Mouse (Mus musculus): ENCODE measurements at regions not wholly inside any gene's neighbourhood (a gene's known extent, or its start where the extent isn't known, plus 50 kb on each side); places are given as distances from the start of the nearest gene placed in this dataset.

- peak; percentile 3 for DNase-seq
Measured at GRCm38 (mm10) chr15:63360402-63360801, 484.6 kb downstream of the Gsdmc2 start.

DNA sequence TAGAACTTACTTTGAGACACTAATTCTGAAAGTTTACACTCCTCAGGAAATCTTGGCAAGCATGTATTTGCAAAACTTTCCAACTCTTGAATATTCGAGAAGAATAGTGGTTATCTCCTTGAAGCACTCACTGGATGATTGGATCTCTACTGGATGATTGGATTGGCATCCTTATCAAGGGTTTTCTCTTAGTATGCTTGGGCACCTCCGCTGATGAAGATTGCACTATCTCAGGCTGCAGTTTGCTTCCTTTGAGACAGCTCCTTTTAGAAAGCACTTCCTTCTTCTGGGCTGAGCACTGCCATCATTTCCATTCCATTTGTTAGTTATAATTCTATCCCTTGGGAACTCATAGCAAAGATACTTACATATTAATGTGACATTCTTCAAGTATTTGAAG, 503.2 kb downstream of the Gsdmc2 start:
- DNase-seq = no peak

GRCm38 (mm10) chr15:63340322-63341060, 504.5 kb downstream of the Gsdmc2 start:
- DNase-seq = peak; percentile 41

DNA sequence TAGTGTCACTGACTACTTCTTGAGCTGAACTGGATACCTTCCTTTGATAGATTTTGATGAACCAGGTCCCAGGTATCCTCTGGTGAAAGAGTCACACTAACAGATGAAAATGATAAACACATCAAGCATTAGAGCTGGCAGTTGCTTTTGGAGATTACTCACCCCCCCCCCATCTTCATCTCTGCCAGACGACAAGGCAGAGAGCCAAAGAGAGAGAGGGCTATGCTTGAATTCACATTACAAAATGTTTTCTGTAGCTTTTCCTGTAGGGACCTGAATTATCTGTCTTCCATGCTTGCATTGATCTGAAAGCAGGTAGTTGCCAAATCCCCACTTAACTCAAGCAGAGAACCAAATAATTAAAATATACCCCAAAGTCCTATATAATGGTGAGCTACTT, 525.3 kb downstream of the Gsdmc2 start:
- no peak for DNase-seq

GRCm38 (mm10) chr15:63310426-63310825, 534.6 kb downstream of the Gsdmc2 start:
- DNase-seq = no peak

GRCm38 (mm10) chr15:63299311-63299710, 545.7 kb downstream of the Gsdmc2 start:
- no peak for DNase-seq

DNA sequence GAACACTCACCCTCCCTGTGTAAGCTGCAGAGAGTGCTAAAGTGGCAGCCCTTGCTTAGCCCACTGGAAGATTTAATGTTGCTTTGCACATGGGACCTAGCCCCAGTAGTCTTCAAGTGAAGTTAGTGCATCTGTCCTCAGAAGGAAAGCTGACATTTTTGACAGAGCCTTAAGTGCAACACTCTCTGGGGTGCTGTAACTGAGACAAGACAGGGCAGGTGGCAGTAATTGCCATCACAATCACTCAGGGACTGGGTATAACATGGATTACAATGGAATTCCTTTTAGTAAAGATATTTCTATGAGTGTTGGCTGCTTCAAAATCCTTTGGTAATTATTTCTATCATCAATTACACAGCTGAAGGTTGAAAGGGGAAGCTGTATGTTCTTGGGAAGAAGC, 556.4 kb downstream of the Gsdmc2 start:
- no peak for DNase-seq

GRCm38 (mm10) chr15:63286026-63286425, 559.0 kb downstream of the Gsdmc2 start:
- no peak for DNase-seq

GRCm38 (mm10) chr15:63270381-63270780, 574.6 kb downstream of the Gsdmc2 start:
- DNase-seq = no peak

GRCm38 (mm10) chr15:63265845-63266244, 579.1 kb downstream of the Gsdmc2 start:
- DNase-seq = no peak

DNA sequence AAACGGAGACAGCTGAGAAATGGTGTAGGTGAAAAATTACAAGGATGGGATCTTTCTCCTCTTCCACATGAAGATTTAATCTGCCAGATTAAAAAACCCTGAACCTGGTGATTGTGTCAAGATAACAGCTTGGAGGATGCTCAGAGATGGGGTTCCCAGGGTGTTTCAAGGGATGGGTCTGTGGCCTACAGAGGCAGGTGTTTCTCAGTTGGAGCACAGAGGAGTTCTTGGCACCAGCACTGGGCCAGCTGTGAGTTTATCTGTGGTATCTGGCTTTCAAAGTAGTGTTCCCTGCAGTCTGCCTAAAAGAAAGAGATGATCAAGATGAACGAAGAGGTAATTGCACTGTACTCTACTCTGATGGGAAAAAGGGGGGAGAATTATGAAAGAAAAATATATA, 589.2 kb downstream of the Gsdmc2 start:
- no peak for DNase-seq

DNA sequence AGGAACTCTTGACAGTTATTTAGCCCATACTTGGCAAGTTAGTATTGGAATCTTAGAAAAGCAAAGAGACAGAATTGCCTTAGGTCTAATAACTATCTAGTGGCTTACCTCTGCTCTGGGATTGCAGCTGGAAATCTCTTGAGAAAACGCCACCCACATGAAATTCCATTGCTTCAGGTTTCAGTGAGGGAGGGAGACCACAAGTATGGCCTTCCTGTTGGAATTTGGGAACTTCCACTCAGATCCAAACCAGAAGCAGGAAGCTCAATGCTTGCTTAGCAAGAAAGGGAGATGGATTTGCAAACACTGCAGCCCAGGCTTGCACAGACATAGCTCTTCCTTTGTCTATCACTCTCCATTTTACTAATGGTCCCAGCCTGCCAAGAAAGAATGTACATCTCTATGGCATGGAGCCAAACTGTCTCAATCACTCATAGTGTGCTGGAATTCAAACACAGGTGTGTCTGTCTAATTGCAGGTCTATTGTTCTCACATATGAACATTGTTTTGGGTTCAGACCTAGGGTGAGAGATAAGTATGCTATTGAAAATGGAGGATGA, 592.1 kb downstream of the Gsdmc2 start:
- DNase-seq = no peak

DNA sequence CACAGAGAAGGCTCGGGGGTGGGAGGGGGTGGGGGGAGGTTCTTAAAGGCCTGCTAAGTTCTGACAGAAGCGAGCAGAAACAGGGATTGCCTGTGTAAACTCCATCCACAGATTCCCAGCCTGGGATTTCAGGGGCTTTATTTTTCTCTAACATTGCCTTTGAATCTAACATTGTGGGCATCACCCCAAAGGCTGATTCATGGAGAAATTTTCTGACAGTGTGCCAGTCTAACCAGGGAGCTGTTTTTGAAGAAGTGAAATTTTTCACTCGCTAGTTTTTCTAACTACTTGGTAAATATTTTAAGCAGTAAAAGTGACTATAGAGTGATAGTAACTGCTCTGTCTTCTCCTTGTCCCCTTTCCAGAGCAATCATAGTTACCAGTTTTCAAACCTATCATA, 606.4 kb downstream of the Gsdmc2 start:
- DNase-seq = no peak

DNA sequence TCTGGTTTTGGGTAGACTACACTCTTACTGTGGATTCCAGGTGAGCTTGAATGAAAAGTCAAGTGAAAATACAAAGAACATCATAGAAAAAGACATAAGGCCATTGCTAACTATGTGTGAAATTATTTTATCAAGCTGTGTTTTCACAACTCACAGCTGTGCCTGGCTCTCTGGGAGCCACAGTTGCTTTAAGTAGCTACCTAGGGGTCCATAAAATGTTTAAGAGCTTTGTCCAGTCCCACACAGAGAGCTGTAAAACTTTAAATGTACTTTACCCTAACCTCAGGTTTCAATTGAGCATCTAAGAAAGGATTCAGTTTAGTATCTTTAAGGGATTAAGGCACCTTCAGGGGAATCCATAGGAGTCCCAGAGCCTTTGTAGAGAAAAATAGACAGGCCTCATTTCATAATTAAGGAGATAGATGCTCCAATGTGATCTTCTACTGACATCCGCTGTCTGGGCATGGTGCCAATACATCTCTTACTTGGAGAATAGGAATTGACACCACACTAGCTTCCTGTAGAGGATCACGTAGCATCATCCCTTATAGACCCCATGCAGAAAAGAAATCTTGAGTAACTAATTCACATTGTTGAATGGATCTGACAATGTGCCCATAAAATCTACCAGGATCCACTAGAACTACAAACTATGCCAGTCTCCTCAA, 626.5 kb downstream of the Gsdmc2 start:
- DNase-seq = no peak

DNA sequence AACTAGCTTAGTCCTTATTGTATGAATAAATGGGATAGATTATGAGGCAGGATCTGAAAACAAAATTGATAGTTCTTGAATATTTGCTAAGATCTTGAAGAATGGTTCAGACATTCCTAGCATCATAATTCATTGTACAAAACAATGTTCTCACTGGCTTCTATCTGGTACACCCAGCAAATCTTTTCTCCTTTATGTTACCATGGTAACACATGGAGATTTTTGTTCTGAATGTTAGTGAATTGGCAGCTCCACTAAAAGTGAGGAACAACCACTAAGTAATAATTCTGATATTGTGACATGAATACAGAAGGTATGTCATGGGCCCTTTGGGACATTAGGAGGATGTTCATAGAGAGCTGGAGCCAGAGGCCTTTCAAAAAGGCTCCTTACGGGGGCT, 639.8 kb downstream of the Gsdmc2 start:
- no peak for DNase-seq

GRCm38 (mm10) chr15:63195031-63195430, 649.9 kb downstream of the Gsdmc2 start:
- no peak for DNase-seq

DNA sequence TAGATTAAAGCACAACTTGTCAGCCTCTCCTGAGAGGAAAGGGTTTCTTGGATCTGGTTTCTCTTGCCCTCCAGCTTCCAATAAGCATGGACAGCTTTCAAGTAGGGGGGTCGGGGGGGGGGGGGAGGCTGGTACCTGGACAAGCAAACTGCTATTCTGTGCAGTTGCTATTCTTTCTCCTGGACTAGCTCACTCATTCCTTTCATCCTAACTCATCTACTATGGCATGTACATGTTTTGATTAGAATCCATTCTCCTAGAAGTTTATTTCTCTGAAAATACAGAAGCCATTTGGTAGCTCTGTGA, 650.5 kb downstream of the Gsdmc2 start:
- no peak for DNase-seq

DNA sequence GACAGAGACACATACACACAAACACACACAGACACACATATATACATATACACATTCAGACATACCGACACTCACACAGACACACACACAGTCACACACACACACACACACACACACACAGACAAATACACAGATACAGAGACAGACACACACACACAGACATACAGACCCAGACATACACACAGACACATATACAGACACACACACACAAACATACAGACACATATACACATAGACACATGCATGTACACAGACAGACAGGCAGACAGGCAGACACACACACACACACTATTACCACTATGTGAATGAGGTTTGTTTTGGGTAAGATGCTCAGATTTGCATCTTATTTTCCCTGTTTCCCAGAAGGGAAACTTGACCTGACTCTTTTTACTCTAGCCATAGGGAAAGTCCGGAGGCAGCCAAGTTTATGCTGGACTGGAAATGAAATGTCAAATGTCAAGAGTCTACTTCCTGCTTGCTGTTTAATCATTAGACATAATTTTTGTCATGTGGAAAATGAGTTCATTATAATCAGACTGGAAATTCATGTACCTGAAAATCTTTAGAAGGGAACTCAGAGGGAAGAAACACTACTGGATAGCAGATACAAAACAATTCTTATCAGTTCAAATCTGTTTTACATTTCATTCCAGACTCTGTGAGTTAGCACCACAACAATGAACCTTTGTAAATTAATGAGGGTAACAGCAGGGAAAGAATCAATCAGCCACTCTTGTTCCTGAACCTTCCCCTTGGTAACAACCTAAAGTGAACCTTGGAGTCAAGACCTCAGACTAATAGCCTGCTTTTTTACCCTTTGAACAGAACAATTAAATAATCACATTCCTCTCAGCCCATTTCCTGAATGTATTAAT, 651.1 kb downstream of the Gsdmc2 start:
- DNase-seq = no peak

GRCm38 (mm10) chr15:63191731-63192130, 653.2 kb downstream of the Gsdmc2 start:
- DNase-seq = no peak

- DNase-seq = no peak
Measured at GRCm38 (mm10) chr15:63190086-63190485, 654.9 kb downstream of the Gsdmc2 start.

GRCm38 (mm10) chr15:63171003-63171402, 674.0 kb downstream of the Gsdmc2 start:
- DNase-seq = no peak

DNA sequence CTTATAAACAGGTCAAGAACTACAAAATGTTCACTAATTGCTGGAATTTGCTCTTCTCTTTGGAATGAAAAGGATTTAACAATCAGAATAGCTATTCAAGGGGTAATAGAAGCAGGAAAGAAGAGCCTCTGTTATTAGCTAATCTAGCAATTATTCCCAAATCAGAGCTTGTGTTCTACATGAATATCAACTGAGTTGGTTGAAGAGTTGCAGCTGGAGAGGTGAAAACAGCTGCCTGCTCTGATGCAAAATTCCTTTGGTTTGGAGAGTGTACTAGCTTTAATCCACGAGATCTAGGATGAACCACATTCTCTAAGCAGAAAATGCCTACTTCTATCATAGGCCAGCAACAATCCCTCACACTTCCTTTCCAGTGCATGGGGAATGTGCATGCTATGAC, 674.8 kb downstream of the Gsdmc2 start:
- no peak for DNase-seq

- DNase-seq = no peak
Measured at GRCm38 (mm10) chr15:63166411-63166810, 678.6 kb downstream of the Gsdmc2 start.

Data from liver (tissue).